Mouse (Mus musculus): ENCODE measurements at regions not wholly inside any gene's neighbourhood (a gene's known extent, or its start where the extent isn't known, plus 50 kb on each side); places are given as distances from the start of the nearest gene placed in this dataset.
"Not testable (repeated sequence)": the region's sequence is repeated elsewhere in the genome, so short reads cannot be mapped to it uniquely, and the experiment has no call there.

GRCm38 (mm10) chr12:115761766-115762165 is 285.8 kb upstream of the Zfp386 start:
- not testable (repeated sequence) for DNase-seq (ENCODE audit: low read depth in 2 of 2, low spot score in 2 of 2)

DNA sequence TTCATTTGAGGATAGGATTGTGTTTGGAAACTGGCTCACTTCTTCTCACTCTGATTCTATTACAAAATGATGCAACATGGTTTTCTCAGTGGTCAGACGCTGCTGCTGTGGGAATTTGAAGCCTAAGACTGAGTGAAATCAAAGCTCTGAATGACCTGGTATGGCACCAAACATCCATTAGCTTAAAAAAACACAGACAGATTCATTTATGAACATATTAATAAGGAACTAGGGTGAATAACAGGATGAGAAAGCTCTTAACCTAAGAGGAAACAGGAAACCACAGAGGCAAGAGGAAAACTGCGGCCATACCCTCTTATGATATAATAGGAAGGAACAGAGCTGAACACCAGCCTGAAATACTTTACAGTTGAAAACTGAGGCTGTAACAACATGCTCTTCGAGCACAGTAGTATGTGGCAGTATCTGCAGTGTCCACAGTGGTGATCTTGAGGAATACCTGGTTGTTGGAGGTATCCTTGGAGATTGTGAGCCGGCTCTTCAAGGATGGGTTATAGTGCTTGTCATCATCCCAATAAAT is 282.5 kb upstream of the Zfp386 start:
- DNase-seq (ENCODE audit: low read depth in 2 of 2, low spot score in 2 of 2), result not testable (repeated sequence)

- not testable (repeated sequence) for DNase-seq (ENCODE audit: low read depth in 2 of 2, low spot score in 2 of 2)
Measured at GRCm38 (mm10) chr12:115771176-115771575, 276.3 kb upstream of the Zfp386 start.

DNA sequence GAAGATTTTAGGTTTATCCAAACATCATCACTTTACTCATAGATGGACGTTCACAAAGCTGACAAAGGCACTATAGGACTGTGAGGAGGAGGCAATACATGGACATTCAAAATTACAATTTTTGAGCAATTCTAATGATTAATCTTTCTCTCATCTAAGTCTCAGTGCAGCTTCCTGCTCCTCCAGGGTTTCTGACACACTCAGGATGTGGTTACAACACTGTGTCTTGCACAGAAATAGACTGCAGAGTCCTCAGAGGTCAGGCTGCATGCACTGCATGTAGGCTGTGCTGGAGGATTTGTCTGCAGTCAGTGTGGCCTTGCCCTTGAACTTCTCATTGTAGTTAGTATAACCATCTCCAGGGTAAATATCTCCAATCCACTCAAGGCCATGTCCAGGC is 257.2 kb upstream of the Zfp386 start:
- peak in 1 of 2 experiments; percentile 12 for DNase-seq (ENCODE audit: low read depth in 2 of 2, low spot score in 2 of 2)

- peak in 1 of 2 experiments; percentile 28 for DNase-seq (ENCODE audit: low read depth in 2 of 2, low spot score in 2 of 2)
Measured at GRCm38 (mm10) chr12:115802499-115802898, 245.0 kb upstream of the Zfp386 start.

GRCm38 (mm10) chr12:115803675-115804074 is 243.8 kb upstream of the Zfp386 start:
- peak; percentile 19 to 38 for DNase-seq (ENCODE audit: low read depth in 2 of 2, low spot score in 2 of 2)

GRCm38 (mm10) chr12:115807978-115808377 is 239.5 kb upstream of the Zfp386 start:
- no peak for DNase-seq (ENCODE audit: low read depth in 2 of 2, low spot score in 2 of 2)

Measured in CD8-positive naive resting alpha-beta T cell, adult 2 months (primary cell).